11 mouse cellular contexts compared by ENCODE assay signal in the genomic region with DNA sequence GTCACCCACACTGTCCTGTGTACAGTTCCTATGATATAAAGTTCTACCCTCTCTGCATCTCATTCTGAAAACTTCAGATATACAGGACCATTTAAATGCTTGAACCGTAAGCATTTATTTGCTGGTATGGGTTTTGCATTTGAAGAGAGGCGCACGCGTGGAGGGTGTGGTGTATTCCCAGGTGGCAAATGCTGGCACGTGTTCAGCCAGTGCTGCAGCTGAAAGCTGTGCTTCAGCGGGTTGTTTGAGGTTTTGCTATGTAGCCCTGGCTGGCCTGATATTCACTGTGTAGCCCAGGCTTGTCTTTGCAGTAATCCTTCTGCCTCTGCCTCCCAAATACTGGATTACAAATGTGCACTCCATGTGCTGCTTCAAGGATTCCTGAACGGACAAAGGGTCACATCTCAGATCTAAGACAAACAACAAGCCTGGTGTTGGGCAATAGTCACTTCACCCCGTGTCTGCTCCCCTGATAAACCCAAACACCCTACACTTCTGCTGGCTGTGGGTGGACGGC.
DNase-seq lines count a peak whose midpoint lies in the region.
"Had no signal": no experiment of that assay in that cellular context is flagged by ENCODE, and none has a peak within 500 bp of the region (broad histone marks: within the 10 kb centered on the region; RNA-seq: fewer than 3 reads in every experiment).

No protein-coding gene starts in this region.

- intact Hi-C loops in heart, postnatal 25 days (cut with DNase I): no loop called here
- intact Hi-C loops in gastrocnemius, postnatal 36 days (cut with DNase I): no loop called here

- peak; percentile 92 for DNase-seq in heart, adult 11 months
- no peak for DNase-seq in heart, postnatal 25 days (ENCODE audit: low spot score)
- DNase-seq in right cerebral cortex, postnatal 4 days: peak; percentile 20
- no peak for DNase-seq in right cerebral cortex, postnatal 10 days (ENCODE audit: low spot score in 2 of 2)
- DNase-seq in gastrocnemius, postnatal 36 days: peak; percentile 29 to 35
- DNase-seq in skeletal muscle tissue, adult 2 months (ENCODE audit: low read depth, low spot score): peak; percentile 25
- no peak for DNase-seq in thymus, postnatal 4 days
- no peak for DNase-seq in thymus, postnatal 0 days (ENCODE audit: low spot score)
- DNase-seq: cerebellum, postnatal 36 days; kidney, adult 18-20 months; right cerebral cortex, postnatal 14 days had no signal

Comparison
In these comparisons a context has a peak if more than half of its experiments do, and no peak if none do; other contexts are left out.
1. DNase-seq: peak in heart, adult 11 months (single experiment), right cerebral cortex, postnatal 4 days (single experiment), gastrocnemius, postnatal 36 days (2 of 2) and skeletal muscle tissue, adult 2 months (single experiment); none in heart, postnatal 25 days (single experiment), right cerebral cortex, postnatal 10 days (0 of 2), thymus, postnatal 4 days (single experiment) and thymus, postnatal 0 days (single experiment).